Mouse (Mus musculus) brain, embryonic 14.5 days (tissue): ENCODE measurements around the gene Mefv.

Experiments
- CTCF ChIP-seq: fragments of 200-500 bp; IDR thresholded peaks from 2 replicates; pipeline ENCODE4 v1.5.1; 2012; ENCODE audit warnings: inconsistent platforms, mild to moderate bottlenecking, moderate library complexity, borderline replicate concordance; ENCODE audit not compliant: insufficient read depth, insufficient read length; ENCODE audit errors: extremely low read depth
- POLR2A ChIP-seq: fragments of 200-500 bp; IDR thresholded peaks from 2 replicates; pipeline ENCODE4 v1.6.1; 2012; ENCODE audit warnings: mild to moderate bottlenecking, inconsistent platforms, borderline replicate concordance; ENCODE audit not compliant: poor library complexity, insufficient read depth, insufficient read length, severe bottlenecking; ENCODE audit errors: extremely low read depth

- TF ChIP-seq CTCF (no peak), POLR2A (no peak)
Observed at GRCm38 (mm10) chr16:3732612-3733011, 14.7 kb upstream of the Mefv start.
